Mouse (Mus musculus) E14TG2a.4 (cell line): ENCODE data around the gene Tnfrsf9.

Experiments used
- CTCF ChIP-seq: conservative IDR thresholded peaks from 2 replicates; pipeline ENCODE4 v1.5.1; 2014; ENCODE audit warnings: low read length
- NANOG ChIP-seq: IDR thresholded peaks from 2 replicates; pipeline ENCODE4 v1.6.1; 2014; ENCODE audit warnings: borderline replicate concordance, low read length, mixed read lengths

GRCm38 (mm10) chr4:150896896-150897624, 17.3 kb upstream of the Tnfrsf9 start:
- TF ChIP-seq CTCF, result no peak
- no peak for TF ChIP-seq NANOG
